Mouse (Mus musculus) gastrocnemius, adult 2 months (tissue): Measurements from ENCODE around the gene Cenpk. TPM values are rescaled to one million over a fixed set of nuclear protein-coding genes. Genes with fewer than 3 reads are reported as not detected.

Experiments used
- DNase-seq: peaks from one replicate; pipeline ENCODE4 v3.0.0; 2022
- H3K27ac ChIP-seq: fragments of 200-600 bp; 2 replicates; pipeline ENCODE4 v1.8.1; 2022; ENCODE audit warnings: mild to moderate bottlenecking
- H3K4me3 ChIP-seq: fragments of 200-600 bp; 2 replicates; pipeline ENCODE4 v1.8.1; 2022; ENCODE audit warnings: mild to moderate bottlenecking, moderate library complexity
- CTCF ChIP-seq: fragments of 200-600 bp; IDR thresholded peaks from 2 replicates; pipeline ENCODE4 v1.8.1; 2022; ENCODE audit warnings: antibody characterized with exemption, mild to moderate bottlenecking, moderate library complexity
- intact Hi-C: fragments of 180-260 bp; cut with DNase I; formaldehyde crosslinking; loops from one replicate; pipeline ENCODE4 v1.15.1; 2025
- total RNA-seq, 2 experiments: library from RNA; stranded (reverse); gene quantifications; 2 replicates each; pipeline ENCODE4 v1.2.3; 2021

Gene Cenpk
- total RNA-seq, 2 experiments from 2014 or later, result 0.41 TPM; not detected in 1

DNA sequence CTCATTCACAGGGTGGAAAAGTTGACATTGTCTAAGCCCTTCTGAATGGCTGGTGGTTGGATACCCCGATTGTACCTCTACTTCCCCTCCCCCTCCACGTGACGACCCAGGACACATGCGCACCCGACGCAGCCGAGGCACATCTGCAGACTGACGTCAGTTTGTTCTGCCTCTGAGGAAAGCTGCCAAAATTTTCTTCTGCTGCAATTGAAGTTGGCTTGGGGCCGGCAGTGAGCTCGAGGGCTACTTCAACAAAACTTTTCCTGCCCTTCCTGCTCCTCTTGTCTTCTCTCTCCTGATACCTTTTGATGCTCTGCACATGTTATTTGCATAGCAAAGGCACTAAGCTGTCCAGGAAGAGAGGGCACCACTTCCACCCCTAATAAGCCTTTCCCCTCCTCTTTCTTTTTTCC lies 58.5 kb downstream of the Cenpk start:
- intact Hi-C loops, result loop anchor here (5.0 kb wide), 1 partner anchor 60 kb away; the partner anchor contains the start of genes Cenpk and Ppwd1
- peak overlapping the region; percentile 83 for H3K4me3 ChIP-seq
- no peak for TF ChIP-seq CTCF
- DNase-seq, result peak; percentile 92
- H3K27ac ChIP-seq, result peak overlapping the region; percentile 89

DNA sequence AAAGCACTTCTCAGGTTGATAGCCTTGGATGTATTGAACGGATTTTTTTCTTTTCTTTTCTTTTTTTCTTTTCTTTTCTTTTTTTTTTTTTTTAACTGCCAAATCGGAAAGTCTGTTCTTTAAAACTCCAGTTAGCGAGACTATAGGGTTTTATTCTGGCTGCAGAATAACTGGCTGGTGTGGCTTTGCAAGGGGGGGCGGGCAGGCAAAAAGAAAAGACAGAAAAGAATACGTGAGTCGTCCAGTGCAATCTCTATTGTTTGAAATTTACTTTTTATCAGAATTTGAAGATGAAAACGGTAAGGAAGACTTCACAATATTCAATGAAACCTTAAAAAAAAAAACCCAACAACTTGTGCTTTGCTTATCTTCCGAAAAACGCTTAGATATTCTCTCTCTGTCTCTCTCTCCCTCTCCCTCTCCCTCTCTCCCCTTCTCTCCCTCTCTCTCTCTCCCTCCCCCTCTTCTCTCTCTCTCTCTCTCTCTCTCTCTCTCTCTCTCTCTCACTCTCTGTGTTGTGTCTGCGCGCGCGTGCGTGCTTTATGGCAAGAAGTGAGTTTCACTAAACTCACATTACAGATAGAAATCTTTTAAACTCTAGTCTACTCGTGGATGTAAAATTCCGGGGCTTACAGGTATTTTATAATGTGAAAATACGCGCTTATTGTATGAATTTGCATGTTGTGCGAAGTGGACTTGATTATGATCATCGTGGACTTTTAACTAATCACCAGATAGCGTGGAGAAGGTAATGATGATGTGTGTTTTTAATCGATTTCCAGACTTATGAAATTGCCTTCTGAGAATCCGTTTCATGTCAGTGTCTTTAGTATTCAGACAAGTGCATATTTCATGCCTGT lies 59.2 kb downstream of the Cenpk start, which contains the start of gene Adamts6:
Gene Adamts6, plus strand, starts transcription at position 470 of the 860 bp plus-strand sequence.
- peak within 1 kb of the TSS; percentile 89 for H3K27ac ChIP-seq
- TF ChIP-seq CTCF, result no peak
- peak; percentile 37 for DNase-seq
- intact Hi-C loops, result loop anchor here (2.0 to 5.0 kb wide), 2 partner anchors 60 to 223 kb away; partner anchors contain the start of genes Cenpk and Ppwd1
- H3K4me3 ChIP-seq, result peak within 1 kb of the TSS; percentile 83

DNA sequence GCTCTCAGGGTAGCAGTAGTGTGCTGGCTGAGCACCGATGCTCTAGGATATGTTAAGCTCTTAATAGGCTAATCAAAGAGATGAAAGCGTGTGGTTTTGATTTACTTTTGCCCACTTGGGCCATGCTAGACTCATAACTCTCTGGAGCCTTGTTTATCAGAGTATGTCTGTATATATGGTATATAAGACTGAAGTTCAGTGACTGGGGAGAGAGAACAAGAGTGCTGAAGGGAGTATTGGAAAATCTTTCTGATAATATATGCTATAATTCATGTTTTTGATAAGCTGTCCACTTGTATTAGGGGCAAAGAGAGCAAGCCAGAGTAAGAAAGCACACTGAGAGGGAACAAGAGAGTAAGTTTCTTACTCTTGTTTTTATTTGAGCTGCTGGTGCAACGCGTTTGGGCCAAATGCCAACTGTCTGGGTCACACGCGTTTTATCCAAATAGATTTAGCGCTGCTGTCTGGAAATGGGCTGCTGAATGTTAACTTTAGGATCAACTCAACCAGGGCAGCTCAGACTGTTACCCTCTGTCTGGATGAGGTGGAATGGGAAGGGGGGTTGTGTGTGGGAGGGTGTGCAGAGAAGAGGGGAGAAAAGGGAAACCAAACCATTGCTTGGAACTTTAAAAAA lies 59.9 kb downstream of the Cenpk start:
- Histone ChIP-seq H3K4me3 (peak overlapping the region; percentile 83), H3K27ac (peak overlapping the region; percentile 89)
- DNase-seq, result peak; percentile 78
- no peak for TF ChIP-seq CTCF
- intact Hi-C loops, result loop anchor here (2.0 to 5.0 kb wide), 2 partner anchors 61 to 222 kb away; partner anchors contain the start of genes Cenpk and Ppwd1

GRCm38 (mm10) chr13:104289176-104289575 lies 60.8 kb downstream of the Cenpk start:
- intact Hi-C loops, result loop anchor here (2.0 to 5.0 kb wide), 2 partner anchors 62 to 222 kb away; partner anchors contain the start of genes Cenpk and Ppwd1

DNA sequence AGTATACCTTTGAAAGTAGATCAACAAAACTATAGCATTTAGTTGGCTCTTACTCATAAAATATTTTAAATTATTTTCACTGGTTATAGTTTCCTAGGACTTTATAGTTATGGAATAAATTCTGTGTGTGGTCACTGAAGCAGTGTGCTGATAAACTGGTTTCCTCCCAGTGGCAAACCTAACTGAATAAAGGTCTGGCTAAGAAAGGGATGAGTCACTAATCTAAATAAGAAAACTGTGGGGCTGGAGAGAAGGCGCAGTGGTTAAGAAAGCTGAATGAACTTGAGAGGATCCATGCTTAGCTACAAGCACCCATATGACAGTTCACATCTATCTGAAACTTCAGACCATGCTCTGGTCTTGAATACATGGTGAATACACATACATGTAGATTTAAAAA lies 67.1 kb downstream of the Cenpk start:
- TF ChIP-seq CTCF, result no peak
- intact Hi-C loops, result no loop called here
- no peak overlapping the region for H3K4me3 ChIP-seq
- H3K27ac ChIP-seq, result no peak overlapping the region
- no peak for DNase-seq

More at GRCm38 (mm10) chr13:104289176-104289575, 60.8 kb downstream of the Cenpk start:
- H3K4me3 ChIP-seq, result peak overlapping the region; percentile 83
- peak overlapping the region; percentile 89; the same call in 1 of the 2 replicates for H3K27ac ChIP-seq
- no peak for DNase-seq
- no peak for TF ChIP-seq CTCF

Other genes starting within 250 kb of the Cenpk start
- gene Nln, start 119.0 kb upstream of the Cenpk start, total RNA-seq, result 1 to 10 TPM; 6.7 to 7.3 TPM
- under 1 TPM; 0.61 to 0.73 TPM for gene Sgtb, start 118.9 kb upstream of the Cenpk start, total RNA-seq
- gene Trappc13, start 50.1 kb upstream of the Cenpk start, total RNA-seq, result 10 to 100 TPM; 31.0 to 34.1 TPM
- gene Trim23, start 49.8 kb upstream of the Cenpk start, total RNA-seq, result 10 to 100 TPM; 23.6 to 26.2 TPM
- 1 to 10 TPM; 7.5 to 8.1 TPM for gene Ppwd1, start 232 bp downstream of the Cenpk start, total RNA-seq
- gene Adamts6, start 59.2 kb downstream of the Cenpk start, total RNA-seq, result 1 to 10 TPM in 1 of 2 experiments, under 1 TPM in 1; 0.84 to 1.5 TPM